Mouse (Mus musculus) myocyte (in vitro differentiated cells): ENCODE measurements around the gene Ndufs7. TPM values are rescaled to one million over a fixed set of nuclear protein-coding genes. Genes with fewer than 3 reads are reported as not detected.
"Not testable (repeated sequence)": the region's sequence is repeated elsewhere in the genome, so short reads cannot be mapped to it uniquely, and the experiment has no call there.

Experiments
- H3K27me3 ChIP-seq: one replicate; pipeline ENCODE4 v1.6.1; 2011; ENCODE audit not compliant: control insufficient read depth, insufficient read depth, insufficient read length
- H3K36me3 ChIP-seq: one replicate; pipeline ENCODE4 v1.6.1; 2011; ENCODE audit not compliant: control insufficient read depth, insufficient read depth
- H3K4me2 ChIP-seq: one replicate; pipeline ENCODE4 v1.6.1; 2011; ENCODE audit warnings: low read depth, control low read depth
- H3K4me3 ChIP-seq: one replicate; pipeline ENCODE4 v1.5.1; 2011; ENCODE audit warnings: mild to moderate bottlenecking, control low read depth, moderate library complexity
- H3K79me2 ChIP-seq: one replicate; pipeline ENCODE4 v1.6.1; 2011; ENCODE audit not compliant: control insufficient read depth, insufficient read depth
- H3ac ChIP-seq: one replicate; pipeline ENCODE4 v1.6.1; 2011; ENCODE audit not compliant: control insufficient read depth, insufficient read length
- CEBPB ChIP-seq: IDR thresholded peaks from 2 replicates; pipeline ENCODE4 v1.6.1; 2011; ENCODE audit warnings: mild to moderate bottlenecking, moderate library complexity; ENCODE audit not compliant: poor library complexity, insufficient read depth, severe bottlenecking
- E2F4 ChIP-seq: IDR thresholded peaks from one replicate; pipeline ENCODE4 v1.6.1; 2011; ENCODE audit warnings: mild to moderate bottlenecking, control low read depth, moderate library complexity; ENCODE audit not compliant: insufficient read depth
- MAX ChIP-seq: IDR thresholded peaks from one replicate; pipeline ENCODE4 v1.6.1; 2011; ENCODE audit warnings: low read depth, mild to moderate bottlenecking, control low read depth
- MYOD1 ChIP-seq, 3 experiments: IDR thresholded peaks; one replicate each; pipeline ENCODE4 v1.6.1; 2011; ENCODE audit warnings: control low read depth in 2 of 3, low read depth in 2 of 3, mild to moderate bottlenecking in 2 of 3, moderate library complexity in 1 of 3; ENCODE audit not compliant: insufficient read length in 2 of 3, control insufficient read depth in 1 of 3
- MYOG ChIP-seq, 3 experiments: IDR thresholded peaks; one replicate each; pipeline ENCODE4 v1.6.1; 2011; ENCODE audit warnings: control low read depth in 2 of 3, low read depth in 2 of 3, mild to moderate bottlenecking in 2 of 3; ENCODE audit not compliant: insufficient read length in 2 of 3, control insufficient read depth in 1 of 3, insufficient read depth in 1 of 3
- POLR2A ChIP-seq: IDR thresholded peaks from one replicate; pipeline ENCODE4 v1.6.1; 2011; ENCODE audit warnings: low read depth, mild to moderate bottlenecking, control low read depth, moderate library complexity; ENCODE audit not compliant: insufficient read length
- POLR2AphosphoS2 ChIP-seq: IDR thresholded peaks from one replicate; pipeline ENCODE4 v1.6.1; 2011; ENCODE audit warnings: low read depth, control low read depth; ENCODE audit not compliant: insufficient read length
- REST ChIP-seq: IDR thresholded peaks from one replicate; pipeline ENCODE4 v1.6.1; 2011; ENCODE audit warnings: mild to moderate bottlenecking, control low read depth, moderate library complexity; ENCODE audit not compliant: insufficient read depth, insufficient read length
- SRF ChIP-seq: IDR thresholded peaks from one replicate; pipeline ENCODE4 v1.6.1; 2011; ENCODE audit warnings: low read depth; ENCODE audit not compliant: control insufficient read depth, insufficient read length
- TCF12 ChIP-seq: IDR thresholded peaks from one replicate; pipeline ENCODE4 v1.6.1; 2011; ENCODE audit warnings: mild to moderate bottlenecking, control low read depth; ENCODE audit not compliant: poor library complexity, insufficient read depth, severe bottlenecking
- TCF3 ChIP-seq: IDR thresholded peaks from one replicate; pipeline ENCODE4 v1.6.1; 2011; ENCODE audit warnings: low read depth, control low read depth; ENCODE audit not compliant: insufficient read length
- USF1 ChIP-seq: IDR thresholded peaks from one replicate; pipeline ENCODE4 v1.6.1; 2011; ENCODE audit warnings: low read depth, mild to moderate bottlenecking, control low read depth, moderate library complexity
- polyA plus RNA-seq: library from polyadenylated mRNA; unstranded; fragments of >200 nt; fragmentation: generic; extraction: Trizol; gene quantifications from one replicate; pipeline ENCODE4 v1.2.1, GENCODE M21; 2012; ENCODE audit warnings: missing spikeins

Ndufs7 gene
- polyA plus RNA-seq, 1 experiment = 407 TPM

- H3K4me2 ChIP-seq = no peak overlapping the region
- H3ac ChIP-seq = no peak overlapping the region
- TF ChIP-seq TCF12 (no peak), E2F4 (no peak)
- H3K27me3 ChIP-seq = no peaks in the 10 kb centered on the region
- H3K79me2 ChIP-seq = no peaks in the 10 kb centered on the region
- H3K4me3 ChIP-seq = no peak overlapping the region
- H3K36me3 ChIP-seq = no peaks in the 10 kb centered on the region
Measured at GRCm38 (mm10) chr10:80215048-80215772, 33.7 kb upstream of the Ndufs7 start.

- Histone ChIP-seq H3ac (no peak overlapping the region), H3K36me3 (no peaks in the 10 kb centered on the region), H3K4me3 (no peak overlapping the region), H3K79me2 (no peaks in the 10 kb centered on the region), H3K27me3 (no peaks in the 10 kb centered on the region), H3K4me2 (no peak overlapping the region)
- TF ChIP-seq USF1 (no peak), CEBPB (no peak), E2F4 (no peak), REST (no peak), SRF (no peak), MYOD1 (IDR thresholded peaks at IDR 0.05; ENCODE audit: control insufficient read depth in 1 of 3, insufficient read length in 2 of 3, low read depth in 2 of 3) (no peak), TCF3 (no peak), TCF12 (no peak), MAX (no peak), POLR2AphosphoS2 (no peak), MYOG (IDR thresholded peaks at IDR 0.05; ENCODE audit: control insufficient read depth in 1 of 3, insufficient read depth in 1 of 3, insufficient read length in 2 of 3, low read depth in 2 of 3) (no peak), POLR2A (no peak)
Measured at GRCm38 (mm10) chr10:80220676-80221075, 28.2 kb upstream of the Ndufs7 start.

- H3K79me2 ChIP-seq = peaks cover 12% of the 10 kb centered on the region
- not testable (repeated sequence) for H3K36me3 ChIP-seq, H3ac ChIP-seq, H3K4me2 ChIP-seq, H3K27me3 ChIP-seq, H3K4me3 ChIP-seq
Measured at GRCm38 (mm10) chr10:80223137-80223536, 25.8 kb upstream of the Ndufs7 start.

GRCm38 (mm10) chr10:80226071-80226415, 22.9 kb upstream of the Ndufs7 start:
- TF ChIP-seq MAX (no peak), REST (no peak), E2F4 (no peak), SRF (no peak), CEBPB (no peak)
- Histone ChIP-seq H3K4me3 (peak overlapping the region; percentile 33), H3K36me3 (peaks cover 13% of the 10 kb centered on the region), H3ac (peak overlapping the region; percentile 14), H3K4me2 (peak overlapping the region; percentile 91), H3K27me3 (no peaks in the 10 kb centered on the region), H3K79me2 (peaks cover 21% of the 10 kb centered on the region)

GRCm38 (mm10) chr10:80226416-80227165, 22.3 kb upstream of the Ndufs7 start, which contains the start of gene Mum1:
TSS of gene Mum1 (plus strand) at chr10:80226434.
- H3K4me3 ChIP-seq = peak within 1 kb of the TSS; percentile 33
- no peaks in the 10 kb centered on the region for H3K27me3 ChIP-seq
- H3K36me3 ChIP-seq = peaks cover 14% of the 10 kb centered on the region
- H3K4me2 ChIP-seq = peak within 1 kb of the TSS; percentile 98
- peak within 1 kb of the TSS; percentile 14 for H3ac ChIP-seq
- TF ChIP-seq POLR2A (peak; percentile 75), USF1 (no peak), MYOG (IDR thresholded peaks at IDR 0.05; ENCODE audit: control insufficient read depth in 1 of 3, insufficient read depth in 1 of 3, insufficient read length in 2 of 3, low read depth in 2 of 3) (peak in 1 of 3 experiments; percentile 2), CEBPB (no peak), SRF (peak; percentile 39), REST (no peak), MAX (no peak), TCF3 (peak; percentile 3), MYOD1 (IDR thresholded peaks at IDR 0.05; ENCODE audit: control insufficient read depth in 1 of 3, insufficient read length in 2 of 3, low read depth in 2 of 3) (peak in 1 of 3 experiments; percentile 6), POLR2AphosphoS2 (peak; percentile 82), E2F4 (no peak), TCF12 (no peak)
- peaks cover 21% of the 10 kb centered on the region for H3K79me2 ChIP-seq
